Mouse (Mus musculus) stomach, embryonic 14.5 days (tissue): ENCODE results near the gene Tmprss9. TPM values are rescaled to one million over a fixed set of nuclear protein-coding genes. Genes with fewer than 3 reads are reported as not detected.

Experiments used
- ATAC-seq: fragments of 200-750 bp; cut with Nextera tagmentation; 2 replicates; pipeline ENCODE4 v1.8.0; 2017; ENCODE audit warnings: low read depth, moderate TSS enrichment; ENCODE audit not compliant: insufficient number of reproducible peaks, insufficient read depth, low FRiP score
- H3K27ac ChIP-seq: fragments of 300-500 bp; sonication (generic); 2 replicates; pipeline ENCODE4 v1.5.1; 2014; ENCODE audit warnings: mild to moderate bottlenecking, low read length, moderate library complexity, mixed read lengths
- H3K27me3 ChIP-seq: fragments of 300-500 bp; sonication (generic); 2 replicates; pipeline ENCODE4 v1.6.1; 2014; ENCODE audit warnings: low read length, control low read depth, mixed read lengths; ENCODE audit not compliant: control insufficient read depth, insufficient read depth
- H3K36me3 ChIP-seq: fragments of 300-500 bp; sonication (generic); 2 replicates; pipeline ENCODE4 v1.6.1; 2014; ENCODE audit warnings: mild to moderate bottlenecking, control low read depth, low read length, moderate library complexity, mixed read lengths; ENCODE audit not compliant: control insufficient read depth, insufficient read depth
- H3K4me1 ChIP-seq: fragments of 300-500 bp; sonication (generic); 2 replicates; pipeline ENCODE4 v1.6.1; 2014; ENCODE audit warnings: low read length, control low read depth, mixed read lengths; ENCODE audit not compliant: control insufficient read depth, insufficient read depth
- H3K4me2 ChIP-seq: fragments of 300-500 bp; sonication (generic); replicated peaks from 2 replicates; pipeline ENCODE4 v1.6.1; 2014; ENCODE audit warnings: low read depth, low read length, control low read depth
- H3K4me3 ChIP-seq: fragments of 300-500 bp; sonication (generic); 2 replicates; pipeline ENCODE4 v1.5.1; 2014; ENCODE audit warnings: low read depth, low read length, control low read depth
- H3K9ac ChIP-seq: fragments of 300-500 bp; sonication (generic); replicated peaks from 2 replicates; pipeline ENCODE4 v1.6.1; 2014; ENCODE audit warnings: low read depth, mild to moderate bottlenecking, control low read depth, low read length, moderate library complexity, mixed read lengths
- H3K9me3 ChIP-seq: fragments of 300-500 bp; sonication (generic); 2 replicates; pipeline ENCODE4 v1.6.1; 2016; ENCODE audit warnings: low read depth, low read length, control low read depth; ENCODE audit not compliant: control insufficient read depth
- WGBS: fragments of 180-500 bp; shearing (Covaris S2); extraction: QIAGEN DNeasy Blood & Tissue Kit; methylation state at CpG from one replicate; pipeline ENCODE4 v1.1.7; 2014; 5-methylcytosine and 5-hydroxymethylcytosine counted together
- polyA plus RNA-seq: library from polyadenylated mRNA; unstranded; fragments of >200 nt; fragmentation: Nextera tagmentation; extraction: Ambion mirVana; gene quantifications from 2 replicates; pipeline ENCODE4 v1.2.1, GENCODE M21; 2014

The Tmprss9 gene
- polyA plus RNA-seq, 1 experiment from 2014 or later = 0.07 TPM

DNA sequence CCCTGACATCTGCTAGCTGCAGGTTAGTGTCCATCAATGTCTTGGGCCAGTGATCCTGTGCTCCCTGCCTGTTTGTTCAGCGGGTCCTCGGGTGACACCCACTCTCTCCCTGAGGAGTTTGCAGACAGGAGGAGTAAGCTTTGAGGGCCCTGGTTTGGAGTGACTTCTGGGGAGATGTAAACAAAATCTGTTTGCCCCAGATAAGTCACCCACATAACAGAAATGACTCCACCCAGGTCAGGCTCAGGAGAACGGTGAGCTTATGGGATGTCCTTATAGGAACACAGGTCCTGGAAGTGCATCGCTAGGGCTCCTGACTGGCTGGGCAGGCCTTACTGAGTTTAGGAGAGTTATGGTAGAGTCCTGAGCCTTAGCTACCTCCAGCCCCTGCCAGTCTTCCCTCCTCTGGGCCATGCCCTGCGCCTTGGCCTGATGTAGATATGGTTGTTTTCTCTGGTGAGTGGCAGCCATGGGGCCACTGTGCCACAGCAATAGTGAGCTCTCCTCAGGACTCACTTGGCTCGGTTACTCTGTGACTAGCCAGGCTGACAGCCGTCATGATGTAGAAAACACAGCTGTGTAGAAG, 13.2 kb upstream of the Tmprss9 start:
- Histone ChIP-seq H3K9ac (no peak overlapping the region), H3K4me3 (no peak overlapping the region), H3K27ac (peak overlapping the region; percentile 28; the same call in 1 of the 2 replicates), H3K27me3 (no peaks in the 10 kb centered on the region), H3K4me2 (no peak overlapping the region), H3K36me3 (peaks cover 6% of the 10 kb centered on the region), H3K4me1 (peaks cover 21% of the 10 kb centered on the region), H3K9me3 (no peaks in the 10 kb centered on the region)
- ATAC-seq = no peak
- 60% methylated on average over 7 of the region's 7 CpGs for WGBS

DNA sequence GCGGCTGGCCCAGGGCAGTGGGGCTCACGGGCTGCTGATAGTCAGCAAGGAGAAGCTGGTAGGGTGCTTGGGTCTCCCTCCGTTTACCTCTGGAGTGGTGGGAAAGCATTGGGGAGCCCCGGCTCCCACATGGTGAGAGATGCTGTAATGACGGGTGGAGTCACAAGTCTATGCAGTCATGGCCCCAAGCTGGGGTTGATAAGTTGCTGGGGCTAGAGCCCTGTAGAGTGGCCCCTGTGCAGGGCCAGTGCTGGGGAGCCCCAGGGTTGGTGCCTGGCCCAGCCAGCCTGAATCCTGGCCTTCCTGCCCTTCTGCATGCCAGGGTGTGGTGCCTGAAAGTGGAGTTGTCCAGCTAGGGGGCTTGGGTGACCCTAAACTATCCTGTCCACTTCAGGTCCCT, 9.3 kb upstream of the Tmprss9 start:
- no peaks in the 10 kb centered on the region for H3K9me3 ChIP-seq
- no peak overlapping the region for H3K4me3 ChIP-seq
- H3K27me3 ChIP-seq = no peaks in the 10 kb centered on the region
- H3K36me3 ChIP-seq = peaks cover 17% of the 10 kb centered on the region
- H3K9ac ChIP-seq = no peak overlapping the region
- ATAC-seq = no peak
- H3K4me2 ChIP-seq = no peak overlapping the region
- 92% methylated on average over 5 of the region's 5 CpGs for WGBS
- H3K27ac ChIP-seq = no peak overlapping the region
- H3K4me1 ChIP-seq = no peaks in the 10 kb centered on the region

DNA sequence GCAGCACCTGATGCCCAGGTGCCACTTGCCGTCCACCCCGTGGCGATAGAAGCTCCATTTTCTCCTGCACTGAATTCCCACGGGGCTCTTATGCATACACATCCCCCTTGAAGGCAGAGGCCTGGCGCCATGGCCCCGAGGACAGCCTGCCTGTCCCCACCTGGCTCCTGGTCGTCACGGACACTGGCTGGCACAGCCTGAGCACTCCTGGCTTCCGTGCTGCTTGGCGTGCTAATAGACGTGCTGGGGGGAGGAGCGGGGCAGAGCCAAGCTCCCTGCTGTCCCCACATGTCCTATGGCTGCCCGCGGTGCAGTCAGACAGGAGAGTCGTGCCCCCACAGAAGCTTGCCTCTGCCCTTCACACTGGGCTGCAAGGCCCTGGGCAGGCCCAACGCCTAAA, 7.2 kb upstream of the Tmprss9 start:
- Histone ChIP-seq H3K27ac (no peak overlapping the region), H3K36me3 (peaks cover 20% of the 10 kb centered on the region), H3K9me3 (no peaks in the 10 kb centered on the region), H3K9ac (no peak overlapping the region), H3K4me3 (no peak overlapping the region), H3K4me2 (no peak overlapping the region), H3K27me3 (no peaks in the 10 kb centered on the region), H3K4me1 (no peaks in the 10 kb centered on the region)
- ATAC-seq = no peak
- 91% methylated on average over 16 of the region's 16 CpGs for WGBS

DNA sequence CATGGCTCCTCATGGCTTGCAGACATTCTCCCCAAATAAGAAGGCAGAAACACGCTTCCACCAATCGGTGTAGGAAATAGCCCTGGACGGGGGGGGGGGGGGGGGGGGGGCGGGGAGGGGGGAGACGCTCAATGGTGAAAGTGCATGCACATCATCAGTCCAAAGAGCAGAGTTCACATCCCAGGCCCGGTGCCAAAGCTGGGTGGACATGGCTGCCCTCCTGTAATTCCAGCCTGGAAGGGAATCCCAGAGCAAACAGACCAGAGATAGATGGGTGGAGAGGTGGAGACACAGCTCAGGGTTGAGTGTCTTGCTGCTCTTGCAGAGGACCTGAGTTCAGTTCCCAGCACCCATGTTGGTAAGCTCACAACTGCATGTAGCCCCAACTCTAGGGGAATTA, 655 bp upstream of the Tmprss9 start:
- H3K27me3 ChIP-seq = no peaks in the 10 kb centered on the region
- ATAC-seq = no peak
- peaks cover 3% of the 10 kb centered on the region; the same call in 1 of the 2 replicates for H3K36me3 ChIP-seq
- no peaks in the 10 kb centered on the region for H3K9me3 ChIP-seq
- H3K9ac ChIP-seq = no peak overlapping the region
- H3K4me3 ChIP-seq = no peak overlapping the region
- 84% methylated on average over 4 of the region's 6 CpGs for WGBS
- no peak overlapping the region for H3K27ac ChIP-seq
- no peaks in the 10 kb centered on the region for H3K4me1 ChIP-seq
- no peak overlapping the region for H3K4me2 ChIP-seq

DNA sequence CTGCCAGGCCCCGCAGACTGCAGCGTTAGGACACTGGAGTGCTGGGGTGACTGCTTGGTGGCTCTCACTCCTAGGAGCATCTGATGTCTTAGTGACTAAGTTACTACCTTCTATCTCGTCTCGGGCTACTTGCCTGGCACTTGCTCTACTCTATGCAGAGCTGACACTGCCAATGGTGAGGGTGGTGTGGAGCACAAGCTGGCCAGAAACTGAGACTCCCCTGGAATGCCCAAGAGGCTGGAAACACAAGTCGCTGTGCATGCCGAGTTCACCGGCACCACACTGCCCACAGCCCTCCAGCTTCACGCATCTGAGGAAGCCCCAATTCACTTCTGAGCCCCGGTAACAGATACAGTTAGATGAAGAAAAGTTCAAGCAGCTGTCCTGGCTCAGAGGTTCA, 2.4 kb downstream of the Tmprss9 start:
- H3K4me3 ChIP-seq = no peak overlapping the region
- H3K4me2 ChIP-seq = no peak overlapping the region
- no peaks in the 10 kb centered on the region for H3K4me1 ChIP-seq
- no peaks in the 10 kb centered on the region for H3K27me3 ChIP-seq
- no peak overlapping the region for H3K9ac ChIP-seq
- WGBS = 72% methylated on average over 9 of the region's 9 CpGs
- H3K27ac ChIP-seq = no peak overlapping the region
- no peaks in the 10 kb centered on the region for H3K36me3 ChIP-seq
- no peak for ATAC-seq
- H3K9me3 ChIP-seq = no peaks in the 10 kb centered on the region

DNA sequence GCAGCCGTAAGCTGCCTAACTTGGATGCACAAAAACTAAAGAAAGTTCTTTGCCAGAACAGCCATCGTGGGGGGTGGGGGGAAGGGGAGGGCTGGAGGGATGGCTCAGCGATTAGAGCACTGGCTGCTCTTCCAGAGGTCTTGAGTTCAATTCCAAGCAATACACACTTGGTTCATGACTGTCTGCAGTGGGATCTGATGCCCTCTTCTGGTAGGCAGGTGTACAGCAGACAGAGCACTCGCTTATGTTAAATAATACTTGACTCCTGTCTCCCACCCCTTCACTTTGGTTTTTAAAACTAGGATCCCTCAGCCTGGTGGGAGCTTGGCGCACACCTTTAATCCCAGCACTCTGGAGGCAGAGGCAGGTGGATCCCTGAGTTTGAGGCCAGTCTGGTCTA, 4.4 kb downstream of the Tmprss9 start:
- no peak overlapping the region for H3K4me2 ChIP-seq
- no peaks in the 10 kb centered on the region for H3K9me3 ChIP-seq
- H3K36me3 ChIP-seq = no peaks in the 10 kb centered on the region
- no peak for ATAC-seq
- no peaks in the 10 kb centered on the region for H3K4me1 ChIP-seq
- no peak overlapping the region for H3K4me3 ChIP-seq
- H3K9ac ChIP-seq = no peak overlapping the region
- WGBS = 28% methylated on average over 5 of the region's 5 CpGs
- H3K27me3 ChIP-seq = no peaks in the 10 kb centered on the region
- no peak overlapping the region for H3K27ac ChIP-seq

DNA sequence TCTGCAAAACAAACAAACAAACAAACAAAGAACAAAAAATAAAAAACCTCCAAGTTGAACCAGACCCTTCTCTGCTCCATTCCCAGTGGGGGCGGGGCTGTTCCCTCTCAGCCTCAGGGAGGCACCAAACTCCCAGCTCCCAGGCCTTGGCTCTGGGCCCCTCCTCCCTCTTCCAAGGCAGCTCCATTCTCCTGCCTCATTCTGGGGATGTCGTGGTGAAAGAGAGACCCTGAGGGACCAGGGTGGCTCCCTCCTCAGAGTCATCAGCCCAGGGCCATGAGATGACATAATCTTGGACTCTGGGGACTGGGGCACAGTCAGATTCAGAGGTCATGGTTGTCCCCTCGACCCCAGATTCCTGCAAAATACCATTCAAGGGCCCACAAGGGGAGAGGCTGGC, 4.9 kb downstream of the Tmprss9 start:
- no peaks in the 10 kb centered on the region for H3K9me3 ChIP-seq
- H3K4me1 ChIP-seq = no peaks in the 10 kb centered on the region
- H3K4me2 ChIP-seq = no peak overlapping the region
- 29% methylated on average over 3 of the region's 3 CpGs for WGBS
- H3K9ac ChIP-seq = no peak overlapping the region
- H3K36me3 ChIP-seq = no peaks in the 10 kb centered on the region
- no peak overlapping the region for H3K4me3 ChIP-seq
- no peaks in the 10 kb centered on the region for H3K27me3 ChIP-seq
- no peak overlapping the region for H3K27ac ChIP-seq
- no peak for ATAC-seq

DNA sequence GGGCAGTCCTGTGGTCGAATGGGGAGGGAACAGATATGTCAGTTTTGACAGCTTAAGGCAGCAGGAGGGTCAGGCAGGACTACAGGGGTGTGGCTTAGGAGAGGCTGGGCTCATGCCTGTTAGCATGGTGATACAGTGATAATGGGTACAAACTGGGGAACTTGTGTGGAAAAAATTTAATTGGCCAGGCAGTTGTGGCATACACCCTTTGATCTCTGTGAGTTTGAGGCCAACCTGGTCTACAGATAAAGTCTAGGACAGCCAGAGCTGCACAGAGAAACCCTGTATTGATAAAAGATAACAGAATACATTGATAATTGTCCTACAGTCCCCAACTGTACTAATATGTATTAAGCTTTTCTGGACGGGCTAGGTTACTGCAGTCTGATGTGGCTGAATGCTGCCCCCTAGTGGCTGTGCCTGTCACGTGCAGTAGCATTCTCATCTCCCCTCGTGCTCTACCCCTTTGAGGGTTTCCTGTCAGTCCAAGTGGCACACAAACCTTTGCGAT, 8.5 kb downstream of the Tmprss9 start:
- 7% methylated on average over 5 of the region's 5 CpGs for WGBS
- Histone ChIP-seq H3K4me3 (no peak overlapping the region), H3K27me3 (no peaks in the 10 kb centered on the region), H3K4me2 (no peak overlapping the region), H3K9ac (no peak overlapping the region), H3K36me3 (no peaks in the 10 kb centered on the region), H3K27ac (no peak overlapping the region), H3K4me1 (no peaks in the 10 kb centered on the region), H3K9me3 (no peaks in the 10 kb centered on the region)
- peak; percentile 64; the same call in 1 of the 2 replicates for ATAC-seq

DNA sequence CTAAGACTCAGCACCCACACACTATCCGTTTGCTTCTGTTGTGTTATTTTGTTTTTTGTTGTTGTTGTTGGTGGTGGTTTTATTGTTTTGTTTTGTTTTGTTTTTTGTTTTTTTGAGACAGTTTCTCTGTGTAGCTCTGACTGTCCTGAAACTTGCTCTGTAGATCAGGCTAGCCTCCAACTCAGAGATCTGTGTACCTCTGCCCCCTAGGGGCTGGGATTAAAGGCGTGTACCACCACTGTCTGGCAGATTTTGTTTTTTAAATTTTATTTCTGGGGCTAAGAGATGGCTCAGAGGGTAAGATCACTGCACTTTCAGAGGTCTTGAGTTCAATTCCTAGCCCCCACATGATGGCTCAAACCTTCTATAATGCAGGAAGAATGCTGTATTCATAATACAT, 9.3 kb downstream of the Tmprss9 start:
- Histone ChIP-seq H3K27me3 (no peaks in the 10 kb centered on the region), H3K27ac (no peak overlapping the region), H3K9ac (no peak overlapping the region), H3K4me2 (no peak overlapping the region), H3K4me1 (no peaks in the 10 kb centered on the region), H3K36me3 (no peaks in the 10 kb centered on the region), H3K4me3 (no peak overlapping the region), H3K9me3 (no peaks in the 10 kb centered on the region)
- 78% methylated on average over 2 of the region's 2 CpGs for WGBS
- ATAC-seq = no peak
